Mouse (Mus musculus): Measurements from ENCODE around the gene Elmsan1. TPM values are rescaled to one million over a fixed set of nuclear protein-coding genes. Genes with fewer than 3 reads are reported as not detected.

Gene Elmsan1
- polyA plus RNA-seq, 1 experiment: 25.9 TPM

DNA sequence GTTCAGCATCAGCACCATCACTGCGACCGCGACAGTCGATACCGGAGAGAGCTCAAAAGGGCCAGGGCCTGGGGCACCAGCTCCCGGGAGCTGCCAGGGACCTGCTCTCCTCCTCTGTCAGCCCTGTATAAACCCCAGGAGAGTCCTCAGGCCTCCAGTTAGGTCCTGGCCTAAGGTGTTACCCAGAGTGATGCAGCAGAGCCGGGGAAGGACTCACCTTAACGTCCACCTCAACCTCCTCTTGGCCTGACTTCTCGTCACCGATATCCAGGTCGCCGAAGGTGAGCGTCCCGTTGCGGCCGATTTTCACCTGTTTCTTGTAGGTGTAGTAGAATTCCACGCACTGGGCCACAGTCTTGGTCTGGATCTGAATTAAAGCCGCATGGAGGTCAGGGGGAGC lies 62.5 kb downstream of the Elmsan1 start:
- Histone ChIP-seq H3K4me3 (ENCODE audit: low read depth, low read length) (no peak overlapping the region), H3K4me1 (ENCODE audit: control insufficient read depth, insufficient read depth, insufficient read length, low read length) (peaks cover 6% of the 10 kb centered on the region), H3K27me3 (ENCODE audit: control insufficient read depth, insufficient read depth, low read length) (no peaks in the 10 kb centered on the region), H3K36me3 (ENCODE audit: control insufficient read depth, insufficient read depth, low read length) (peaks cover 87% of the 10 kb centered on the region), H3K27ac (ENCODE audit: insufficient read depth, low read depth, low read length) (no peak overlapping the region)
- 95% methylated on average over 18 of the region's 18 CpGs for WGBS
- no peak for TF ChIP-seq CTCF (IDR thresholded peaks at IDR 0.05; ENCODE audit: extremely low read depth, insufficient read length, insufficient replicate concordance, low read depth, low read length)

GRCm38 (mm10) chr12:84155523-84155871 lies 63.2 kb downstream of the Elmsan1 start:
- H3K27ac ChIP-seq (ENCODE audit: insufficient read depth, low read depth, low read length): no peak overlapping the region
- no peak overlapping the region for H3K4me3 ChIP-seq (ENCODE audit: low read depth, low read length)
- H3K36me3 ChIP-seq (ENCODE audit: control insufficient read depth, insufficient read depth, low read length): peaks cover 82% of the 10 kb centered on the region
- TF ChIP-seq CTCF (IDR thresholded peaks at IDR 0.05; ENCODE audit: extremely low read depth, insufficient read length, insufficient replicate concordance, low read depth, low read length): no peak
- no peak for TF ChIP-seq POLR2A (IDR thresholded peaks at IDR 0.05; ENCODE audit: low read depth, low read length)
- 51% methylated on average over 2 of the region's 2 CpGs for WGBS
- no peaks in the 10 kb centered on the region for H3K27me3 ChIP-seq (ENCODE audit: control insufficient read depth, insufficient read depth, low read length)
- H3K4me1 ChIP-seq (ENCODE audit: control insufficient read depth, insufficient read depth, insufficient read length, low read length): peaks cover 8% of the 10 kb centered on the region

DNA sequence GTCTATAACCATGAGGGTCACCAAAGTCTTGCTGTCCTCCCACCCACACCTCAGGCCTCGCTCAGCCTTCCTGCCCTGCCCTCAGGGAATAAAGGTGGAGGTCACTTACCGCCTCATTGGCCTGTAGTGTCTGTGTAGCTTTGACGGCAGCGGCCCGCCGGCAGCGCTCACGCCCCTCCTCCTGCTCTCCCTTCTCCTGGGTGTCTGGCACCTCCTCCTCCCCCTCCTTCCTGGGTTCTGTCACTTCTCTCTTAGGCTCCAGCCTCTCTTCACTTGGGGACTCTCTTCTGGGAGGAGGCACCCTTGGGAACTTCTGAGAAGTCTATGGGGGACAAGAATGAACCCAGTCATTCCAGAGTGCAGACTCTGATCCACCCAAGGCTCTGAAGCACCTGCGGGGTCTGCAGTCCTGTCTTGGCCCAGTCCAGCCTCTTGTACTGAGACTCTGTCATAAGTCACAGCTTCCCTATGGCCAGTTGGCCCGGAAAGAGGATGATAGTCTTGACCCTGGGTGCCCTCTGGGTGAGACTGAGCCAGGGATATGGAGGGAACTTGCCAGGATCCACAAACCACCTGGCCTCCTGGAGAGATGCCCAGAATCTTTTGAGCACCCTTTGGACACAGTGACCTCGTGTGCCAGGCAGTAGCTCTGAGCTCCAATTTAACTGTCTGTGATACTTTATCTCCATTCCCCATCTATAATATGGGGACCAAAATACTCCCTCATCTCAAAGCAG lies 63.7 kb downstream of the Elmsan1 start:
- Histone ChIP-seq H3K4me3 (ENCODE audit: low read depth, low read length) (no peak overlapping the region), H3K4me1 (ENCODE audit: control insufficient read depth, insufficient read depth, insufficient read length, low read length) (peaks cover 8% of the 10 kb centered on the region), H3K27me3 (ENCODE audit: control insufficient read depth, insufficient read depth, low read length) (no peaks in the 10 kb centered on the region), H3K27ac (ENCODE audit: insufficient read depth, low read depth, low read length) (no peak overlapping the region), H3K36me3 (ENCODE audit: control insufficient read depth, insufficient read depth, low read length) (peaks cover 81% of the 10 kb centered on the region)
- 57% methylated on average over 11 of the region's 11 CpGs for WGBS
- TF ChIP-seq POLR2A (IDR thresholded peaks at IDR 0.05; ENCODE audit: low read depth, low read length) (no peak), CTCF (IDR thresholded peaks at IDR 0.05; ENCODE audit: extremely low read depth, insufficient read length, insufficient replicate concordance, low read depth, low read length) (no peak)

- Histone ChIP-seq H3K27me3 (ENCODE audit: control insufficient read depth, insufficient read depth, low read length) (no peaks in the 10 kb centered on the region), H3K36me3 (ENCODE audit: control insufficient read depth, insufficient read depth, low read length) (peaks cover 68% of the 10 kb centered on the region), H3K4me1 (ENCODE audit: control insufficient read depth, insufficient read depth, insufficient read length, low read length) (peaks cover 8% of the 10 kb centered on the region), H3K27ac (ENCODE audit: insufficient read depth, low read depth, low read length) (no peak overlapping the region), H3K4me3 (ENCODE audit: low read depth, low read length) (no peak overlapping the region)
- TF ChIP-seq POLR2A (IDR thresholded peaks at IDR 0.05; ENCODE audit: low read depth, low read length) (no peak), CTCF (IDR thresholded peaks at IDR 0.05; ENCODE audit: extremely low read depth, insufficient read length, insufficient replicate concordance, low read depth, low read length) (no peak)
- WGBS: 64% methylated on average over 6 of the region's 6 CpGs
These were observed 65.3 kb downstream of the Elmsan1 start for GRCm38 (mm10) chr12:84153414-84153813.

DNA sequence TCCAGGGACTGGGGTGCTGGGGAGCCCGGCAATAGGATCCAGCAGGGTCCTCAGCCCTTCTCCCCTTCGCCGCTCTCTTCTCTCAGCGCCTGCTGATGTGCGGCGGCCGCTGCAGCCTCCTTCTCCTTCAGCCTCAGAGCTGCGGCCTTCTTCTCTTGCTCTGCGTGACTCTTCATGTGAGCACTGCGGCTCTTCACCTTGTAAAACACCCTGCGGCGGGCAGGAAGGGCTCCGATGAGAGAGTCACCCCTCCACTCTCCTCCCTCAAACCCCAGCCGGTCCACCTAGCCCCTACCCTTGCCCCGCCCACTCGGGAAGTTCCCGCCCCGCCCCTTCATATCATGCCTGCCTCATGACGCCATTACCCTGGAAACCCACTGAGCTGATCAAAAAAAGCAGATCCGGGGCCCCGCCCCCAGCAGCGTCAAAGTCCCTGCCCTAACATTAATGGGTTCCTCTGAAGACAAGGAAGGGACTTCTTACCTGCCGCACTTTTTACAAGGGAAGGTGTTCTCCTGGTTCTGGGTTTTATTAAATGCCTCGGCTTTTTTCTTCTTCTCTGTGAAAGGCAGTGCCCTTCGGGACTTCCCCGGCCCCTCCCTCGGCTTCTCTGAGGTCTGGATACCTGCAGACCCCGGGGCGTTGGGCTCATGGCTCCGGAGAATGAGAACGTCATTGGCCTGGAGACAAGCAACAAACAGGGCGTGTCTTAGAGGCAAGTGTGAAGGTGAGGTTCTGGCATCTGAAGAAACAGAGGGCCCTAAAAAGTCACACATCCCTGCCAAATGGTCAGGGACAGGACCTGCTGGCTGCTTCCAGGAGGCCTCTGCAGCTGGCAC lies 66.1 kb downstream of the Elmsan1 start:
- 50% methylated on average over 32 of the region's 32 CpGs for WGBS
- H3K4me3 ChIP-seq (ENCODE audit: low read depth, low read length): no peak overlapping the region
- no peak overlapping the region for H3K27ac ChIP-seq (ENCODE audit: insufficient read depth, low read depth, low read length)
- peaks cover 59% of the 10 kb centered on the region for H3K36me3 ChIP-seq (ENCODE audit: control insufficient read depth, insufficient read depth, low read length)
- H3K27me3 ChIP-seq (ENCODE audit: control insufficient read depth, insufficient read depth, low read length): no peaks in the 10 kb centered on the region
- TF ChIP-seq CTCF (IDR thresholded peaks at IDR 0.05; ENCODE audit: extremely low read depth, insufficient read length, insufficient replicate concordance, low read depth, low read length): no peak
- TF ChIP-seq POLR2A (IDR thresholded peaks at IDR 0.05; ENCODE audit: low read depth, low read length): no peak
- peaks cover 14% of the 10 kb centered on the region for H3K4me1 ChIP-seq (ENCODE audit: control insufficient read depth, insufficient read depth, insufficient read length, low read length)

GRCm38 (mm10) chr12:84151911-84152310 lies 66.8 kb downstream of the Elmsan1 start:
- WGBS: 71% methylated on average over 10 of the region's 10 CpGs
- TF ChIP-seq POLR2A (IDR thresholded peaks at IDR 0.05; ENCODE audit: low read depth, low read length) (no peak), CTCF (IDR thresholded peaks at IDR 0.05; ENCODE audit: extremely low read depth, insufficient read length, insufficient replicate concordance, low read depth, low read length) (no peak)
- Histone ChIP-seq H3K4me1 (ENCODE audit: control insufficient read depth, insufficient read depth, insufficient read length, low read length) (peaks cover 14% of the 10 kb centered on the region), H3K27me3 (ENCODE audit: control insufficient read depth, insufficient read depth, low read length) (no peaks in the 10 kb centered on the region), H3K27ac (ENCODE audit: insufficient read depth, low read depth, low read length) (no peak overlapping the region), H3K36me3 (ENCODE audit: control insufficient read depth, insufficient read depth, low read length) (peaks cover 54% of the 10 kb centered on the region), H3K4me3 (ENCODE audit: low read depth, low read length) (no peak overlapping the region)

GRCm38 (mm10) chr12:84150976-84151375 lies 67.7 kb downstream of the Elmsan1 start:
- no peak for TF ChIP-seq CTCF (IDR thresholded peaks at IDR 0.05; ENCODE audit: extremely low read depth, insufficient read length, insufficient replicate concordance, low read depth, low read length)
- no peak for TF ChIP-seq POLR2A (IDR thresholded peaks at IDR 0.05; ENCODE audit: low read depth, low read length)
- H3K27ac ChIP-seq (ENCODE audit: insufficient read depth, low read depth, low read length): no peak overlapping the region
- H3K36me3 ChIP-seq (ENCODE audit: control insufficient read depth, insufficient read depth, low read length): peaks cover 45% of the 10 kb centered on the region
- peaks cover 14% of the 10 kb centered on the region for H3K4me1 ChIP-seq (ENCODE audit: control insufficient read depth, insufficient read depth, insufficient read length, low read length)
- WGBS: 24% methylated on average over 6 of the region's 6 CpGs
- no peaks in the 10 kb centered on the region for H3K27me3 ChIP-seq (ENCODE audit: control insufficient read depth, insufficient read depth, low read length)
- H3K4me3 ChIP-seq (ENCODE audit: low read depth, low read length): no peak overlapping the region
